Mouse (Mus musculus): ENCODE data around the gene Pou2af1. TPM values are rescaled to one million over a fixed set of nuclear protein-coding genes. Genes with fewer than 3 reads are reported as not detected.

Gene Pou2af1
- total RNA-seq, 2 experiments from 2014 or later = not detected

Other genes with a start within 250 kb of the Pou2af1 start
- gene Sik2, start 204.6 kb upstream of the Pou2af1 start, total RNA-seq (2021) = 10 to 100 TPM; 54.9 TPM
- gene Btg4, start 152.8 kb upstream of the Pou2af1 start, total RNA-seq (2021) = not detected
- gene Layn, start 136.6 kb upstream of the Pou2af1 start, total RNA-seq (2021) = 1 to 10 TPM; 7.8 to 9.5 TPM
- gene 4833427G06Rik, start 111.6 kb upstream of the Pou2af1 start, total RNA-seq (2021) = under 1 TPM in 1 of 2 experiments, not detected in 1; 0.50 TPM
- gene Gm32742, start 48.2 kb upstream of the Pou2af1 start, total RNA-seq (2021) = under 1 TPM in 1 of 2 experiments, not detected in 1; 0.04 TPM
- gene Colca2, start 64.9 kb downstream of the Pou2af1 start, total RNA-seq (2021) = 1 to 10 TPM in 1 of 2 experiments, under 1 TPM in 1; 0.46 to 1.0 TPM
- gene 1810046K07Rik, start 115.2 kb downstream of the Pou2af1 start, total RNA-seq (2021) = not detected

Data from left cerebral cortex, postnatal 4 days (tissue).